Mouse (Mus musculus) myocyte (in vitro differentiated cells): Measurements from ENCODE around the gene Ucp3. TPM values are rescaled to one million over a fixed set of nuclear protein-coding genes. Genes with fewer than 3 reads are reported as not detected.
A peak's percentile ranks its signal among the peaks of the same experiment; 100 is the strongest.

ENCODE experiments used
- H3K27me3 ChIP-seq: one replicate; pipeline ENCODE4 v1.6.1; 2011; ENCODE audit not compliant: control insufficient read depth, insufficient read depth, insufficient read length
- H3K36me3 ChIP-seq: one replicate; pipeline ENCODE4 v1.6.1; 2011; ENCODE audit not compliant: control insufficient read depth, insufficient read depth
- H3K4me2 ChIP-seq: one replicate; pipeline ENCODE4 v1.6.1; 2011; ENCODE audit warnings: low read depth, control low read depth
- H3K4me3 ChIP-seq: one replicate; pipeline ENCODE4 v1.5.1; 2011; ENCODE audit warnings: mild to moderate bottlenecking, control low read depth, moderate library complexity
- H3K79me2 ChIP-seq: one replicate; pipeline ENCODE4 v1.6.1; 2011; ENCODE audit not compliant: control insufficient read depth, insufficient read depth
- H3ac ChIP-seq: one replicate; pipeline ENCODE4 v1.6.1; 2011; ENCODE audit not compliant: control insufficient read depth, insufficient read length
- CEBPB ChIP-seq: IDR thresholded peaks from 2 replicates; pipeline ENCODE4 v1.6.1; 2011; ENCODE audit warnings: mild to moderate bottlenecking, moderate library complexity; ENCODE audit not compliant: poor library complexity, insufficient read depth, severe bottlenecking
- E2F4 ChIP-seq: IDR thresholded peaks from one replicate; pipeline ENCODE4 v1.6.1; 2011; ENCODE audit warnings: mild to moderate bottlenecking, control low read depth, moderate library complexity; ENCODE audit not compliant: insufficient read depth
- MAX ChIP-seq: IDR thresholded peaks from one replicate; pipeline ENCODE4 v1.6.1; 2011; ENCODE audit warnings: low read depth, mild to moderate bottlenecking, control low read depth
- MYOD1 ChIP-seq, 3 experiments: IDR thresholded peaks; one replicate each; pipeline ENCODE4 v1.6.1; 2011; ENCODE audit warnings: control low read depth in 2 of 3, low read depth in 2 of 3, mild to moderate bottlenecking in 2 of 3, moderate library complexity in 1 of 3; ENCODE audit not compliant: insufficient read length in 2 of 3, control insufficient read depth in 1 of 3
- MYOG ChIP-seq, 3 experiments: IDR thresholded peaks; one replicate each; pipeline ENCODE4 v1.6.1; 2011; ENCODE audit warnings: control low read depth in 2 of 3, low read depth in 2 of 3, mild to moderate bottlenecking in 2 of 3; ENCODE audit not compliant: insufficient read length in 2 of 3, control insufficient read depth in 1 of 3, insufficient read depth in 1 of 3
- POLR2A ChIP-seq: IDR thresholded peaks from one replicate; pipeline ENCODE4 v1.6.1; 2011; ENCODE audit warnings: low read depth, mild to moderate bottlenecking, control low read depth, moderate library complexity; ENCODE audit not compliant: insufficient read length
- POLR2AphosphoS2 ChIP-seq: IDR thresholded peaks from one replicate; pipeline ENCODE4 v1.6.1; 2011; ENCODE audit warnings: low read depth, control low read depth; ENCODE audit not compliant: insufficient read length
- REST ChIP-seq: IDR thresholded peaks from one replicate; pipeline ENCODE4 v1.6.1; 2011; ENCODE audit warnings: mild to moderate bottlenecking, control low read depth, moderate library complexity; ENCODE audit not compliant: insufficient read depth, insufficient read length
- SRF ChIP-seq: IDR thresholded peaks from one replicate; pipeline ENCODE4 v1.6.1; 2011; ENCODE audit warnings: low read depth; ENCODE audit not compliant: control insufficient read depth, insufficient read length
- TCF12 ChIP-seq: IDR thresholded peaks from one replicate; pipeline ENCODE4 v1.6.1; 2011; ENCODE audit warnings: mild to moderate bottlenecking, control low read depth; ENCODE audit not compliant: poor library complexity, insufficient read depth, severe bottlenecking
- TCF3 ChIP-seq: IDR thresholded peaks from one replicate; pipeline ENCODE4 v1.6.1; 2011; ENCODE audit warnings: low read depth, control low read depth; ENCODE audit not compliant: insufficient read length
- USF1 ChIP-seq: IDR thresholded peaks from one replicate; pipeline ENCODE4 v1.6.1; 2011; ENCODE audit warnings: low read depth, mild to moderate bottlenecking, control low read depth, moderate library complexity
- polyA plus RNA-seq: library from polyadenylated mRNA; unstranded; fragments of >200 nt; fragmentation: generic; extraction: Trizol; gene quantifications from one replicate; pipeline ENCODE4 v1.2.1, GENCODE M21; 2012; ENCODE audit warnings: missing spikeins

Gene Ucp3
- polyA plus RNA-seq: 2.2 TPM

DNA sequence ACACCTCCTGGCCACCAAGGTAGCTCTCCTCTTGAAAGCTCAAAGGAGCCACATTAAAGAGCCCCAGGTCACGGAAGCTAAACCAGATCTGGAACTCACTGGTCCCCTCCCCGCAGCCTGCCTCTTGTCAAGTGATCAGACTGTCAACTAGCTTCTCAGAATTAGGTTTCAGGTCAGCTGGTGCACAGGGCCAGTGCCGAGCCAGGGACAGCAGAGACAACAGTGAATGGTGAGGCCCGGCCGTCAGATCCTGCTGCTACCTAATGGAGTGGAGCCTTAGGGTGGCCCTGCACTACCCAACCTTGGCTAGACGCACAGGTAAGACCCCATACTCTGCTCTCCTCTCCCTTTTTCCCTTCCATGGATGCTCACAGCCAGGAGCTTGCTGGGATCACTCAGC lies at the start of gene Ucp3:
Ucp3 (plus strand) TSS at position 214 of the 400 bp plus-strand sequence.
- H3K4me3 ChIP-seq: no peak within 1 kb of the TSS
- H3K4me2 ChIP-seq: peak within 1 kb of the TSS; percentile 40
- H3K36me3 ChIP-seq: no peaks in the 10 kb centered on the region

DNA sequence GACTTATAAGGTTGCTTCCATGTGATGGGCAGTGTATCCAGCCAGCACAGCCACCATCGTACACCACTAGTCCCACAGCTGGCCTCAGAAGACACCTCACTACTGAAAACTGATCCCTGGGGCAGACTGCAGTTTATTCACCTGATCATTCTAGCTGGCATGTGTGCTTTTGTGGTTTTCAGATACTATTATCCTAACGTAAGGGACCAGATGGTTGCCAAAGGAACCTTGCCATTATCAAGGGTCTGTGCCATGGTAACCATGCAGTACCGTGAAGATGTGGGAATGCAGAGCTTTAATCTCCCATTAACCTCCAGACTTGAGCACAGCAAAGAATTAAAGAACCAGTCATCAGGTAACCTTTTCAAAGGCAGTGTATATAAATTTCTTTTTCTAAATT lies 47.0 kb upstream of the Ucp3 start:
- Histone ChIP-seq H3K36me3 (peaks cover 6% of the 10 kb centered on the region), H3K4me3 (no peak overlapping the region), H3K27me3 (no peaks in the 10 kb centered on the region), H3K79me2 (no peaks in the 10 kb centered on the region), H3ac (no peak overlapping the region), H3K4me2 (no peak overlapping the region)
- TF ChIP-seq E2F4 (no peak), SRF (no peak), TCF3 (no peak), MYOD1 (IDR thresholded peaks at IDR 0.05; ENCODE audit: control insufficient read depth in 1 of 3, insufficient read length in 2 of 3, low read depth in 2 of 3) (no peak), MYOG (IDR thresholded peaks at IDR 0.05; ENCODE audit: control insufficient read depth in 1 of 3, insufficient read depth in 1 of 3, insufficient read length in 2 of 3, low read depth in 2 of 3) (no peak), POLR2A (no peak), MAX (no peak), CEBPB (no peak), USF1 (no peak), REST (no peak), TCF12 (no peak), POLR2AphosphoS2 (no peak)

More for the DNA sequence above, at the start of gene Ucp3:
- Histone ChIP-seq H3K79me2 (no peaks in the 10 kb centered on the region), H3ac (no peak within 1 kb of the TSS), H3K27me3 (no peaks in the 10 kb centered on the region)
- TF ChIP-seq MAX (no peak), REST (no peak), POLR2AphosphoS2 (peak; percentile 26), MYOG (IDR thresholded peaks at IDR 0.05; ENCODE audit: control insufficient read depth in 1 of 3, insufficient read depth in 1 of 3, insufficient read length in 2 of 3, low read depth in 2 of 3) (no peak), POLR2A (peak; percentile 45), CEBPB (no peak)

DNA sequence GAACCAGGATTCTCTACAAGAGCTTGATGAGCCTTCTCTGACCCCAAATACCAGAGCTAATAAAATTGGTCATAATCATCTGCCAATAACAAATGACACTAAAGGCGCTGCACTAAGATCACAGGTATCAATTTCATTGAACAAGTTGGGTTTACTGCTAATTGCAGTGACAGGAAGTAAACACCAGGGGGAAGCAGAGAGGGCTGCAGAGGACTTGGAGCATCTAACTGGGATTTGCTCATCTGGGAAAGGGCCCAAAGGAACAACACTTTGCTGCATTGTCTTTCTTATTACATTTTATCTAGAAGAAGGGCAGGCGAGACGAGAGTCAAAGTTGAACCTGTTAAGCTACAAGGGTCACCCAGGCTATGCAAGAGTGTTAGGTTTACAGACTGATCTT lies 43.7 kb upstream of the Ucp3 start:
- Histone ChIP-seq H3K36me3 (peaks cover 12% of the 10 kb centered on the region), H3K79me2 (no peaks in the 10 kb centered on the region)
- TF ChIP-seq E2F4: no peak
- no peak for TF ChIP-seq POLR2AphosphoS2
- no peak for TF ChIP-seq MYOG (IDR thresholded peaks at IDR 0.05; ENCODE audit: control insufficient read depth in 1 of 3, insufficient read depth in 1 of 3, insufficient read length in 2 of 3, low read depth in 2 of 3)
- TF ChIP-seq CEBPB: no peak
- no peak for TF ChIP-seq MYOD1 (IDR thresholded peaks at IDR 0.05; ENCODE audit: control insufficient read depth in 1 of 3, insufficient read length in 2 of 3, low read depth in 2 of 3)
- no peak for TF ChIP-seq TCF12
- no peak for TF ChIP-seq SRF

DNA sequence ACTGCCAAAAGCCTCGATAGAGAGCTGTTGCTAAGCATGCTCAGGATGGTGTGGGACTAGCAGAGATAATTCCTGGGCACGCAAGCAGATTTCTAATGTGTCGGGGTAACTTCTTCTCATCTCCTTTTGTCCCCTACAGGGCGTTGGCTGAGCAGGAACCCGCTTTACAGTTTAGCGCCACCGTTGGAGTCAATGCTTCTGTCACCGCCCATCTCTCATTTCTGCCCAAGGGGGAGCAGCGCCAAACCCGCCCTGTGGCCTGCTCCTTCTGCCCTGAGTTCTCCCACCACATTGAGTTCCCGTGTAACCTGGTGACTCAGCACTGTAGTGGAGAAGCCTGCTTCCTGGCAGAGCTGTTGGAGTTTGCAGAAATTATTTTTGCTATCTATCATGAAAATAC lies 42.9 kb upstream of the Ucp3 start:
- Histone ChIP-seq H3K4me3 (no peak overlapping the region), H3K79me2 (no peaks in the 10 kb centered on the region), H3ac (no peak overlapping the region), H3K36me3 (peaks cover 12% of the 10 kb centered on the region), H3K27me3 (no peaks in the 10 kb centered on the region), H3K4me2 (no peak overlapping the region)
- TF ChIP-seq POLR2AphosphoS2: no peak

More for the DNA sequence above, 43.7 kb upstream of the Ucp3 start:
- Histone ChIP-seq H3K4me3 (no peak overlapping the region), H3K27me3 (no peaks in the 10 kb centered on the region), H3K4me2 (no peak overlapping the region), H3ac (no peak overlapping the region)

DNA sequence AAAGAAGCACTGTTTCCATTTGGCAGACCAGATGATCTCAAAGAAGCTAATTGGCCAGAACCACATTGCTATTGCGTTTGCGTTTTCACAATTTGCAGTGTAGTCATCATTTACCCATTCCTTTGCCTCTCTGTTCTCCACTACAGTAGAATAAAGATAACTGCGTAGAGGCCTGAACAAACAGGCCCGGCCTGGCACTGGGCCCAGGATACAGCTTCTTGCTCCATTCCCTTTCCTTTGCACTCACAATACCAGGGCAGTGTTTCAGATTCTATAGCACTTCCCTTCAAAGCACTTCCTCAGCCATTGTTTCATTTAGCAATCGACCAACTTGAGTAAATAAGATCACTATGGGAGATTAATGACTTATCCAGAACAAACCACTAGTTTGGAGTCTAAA lies 41.7 kb upstream of the Ucp3 start:
- Histone ChIP-seq H3K27me3 (no peaks in the 10 kb centered on the region), H3K4me2 (no peak overlapping the region), H3ac (no peak overlapping the region), H3K36me3 (peaks cover 12% of the 10 kb centered on the region), H3K79me2 (no peaks in the 10 kb centered on the region), H3K4me3 (no peak overlapping the region)
- TF ChIP-seq REST: no peak

DNA sequence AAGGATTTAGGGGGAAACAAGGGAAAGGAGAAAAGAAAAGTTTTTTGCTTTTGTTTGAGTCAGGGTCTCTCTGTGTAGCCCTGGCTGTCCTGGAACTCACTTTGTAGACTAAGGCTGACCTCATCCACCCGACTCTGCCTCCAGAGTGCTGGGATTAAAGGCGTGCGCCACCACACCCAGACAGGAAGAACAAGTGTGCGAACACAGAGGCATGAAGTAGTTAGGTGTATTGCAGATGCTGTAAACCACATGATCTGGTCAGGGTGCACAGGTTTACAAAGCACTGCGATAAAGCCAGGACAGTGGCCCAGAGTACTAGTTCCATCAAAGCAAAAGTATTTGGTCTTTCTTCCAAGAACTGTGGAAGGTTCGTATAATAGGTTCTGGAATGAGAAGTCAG lies 39.5 kb upstream of the Ucp3 start:
- Histone ChIP-seq H3ac (no peak overlapping the region), H3K79me2 (no peaks in the 10 kb centered on the region), H3K4me2 (no peak overlapping the region), H3K4me3 (no peak overlapping the region), H3K27me3 (no peaks in the 10 kb centered on the region), H3K36me3 (peaks cover 15% of the 10 kb centered on the region)
- TF ChIP-seq CEBPB: no peak
